8 mouse cellular contexts compared by ENCODE assay signal in the genomic region with DNA sequence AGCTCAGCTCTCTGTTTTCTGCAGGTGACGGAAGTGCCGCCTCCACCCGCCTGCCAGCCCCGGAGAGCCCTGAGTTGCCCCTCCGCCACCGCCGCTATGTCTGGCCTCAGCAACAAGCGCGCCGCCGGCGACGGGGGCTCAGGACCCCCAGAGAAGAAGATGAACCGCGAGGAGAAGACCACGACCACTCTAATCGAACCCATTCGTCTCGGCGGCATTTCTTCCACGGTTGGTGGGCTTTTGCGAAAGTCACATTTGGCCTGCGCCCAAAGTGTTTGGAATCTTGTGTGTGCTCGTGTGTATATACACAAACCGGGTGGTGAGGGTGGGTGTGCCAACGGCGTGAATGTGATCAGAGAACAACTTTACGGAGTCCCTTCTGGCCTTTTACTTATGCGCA. TPM values are rescaled to one million over a fixed set of nuclear protein-coding genes. Genes with fewer than 3 reads are reported as not detected.
DNase-seq lines count a peak whose midpoint lies in the region; ATAC-seq and TF ChIP-seq lines count a peak whose summit lies in the region.

No protein-coding gene starts in this region.

- WGBS in lung, embryonic 14.5 days: 3% methylated on average over 29 of the region's 29 CpGs
- WGBS in embryonic facial prominence, embryonic 12.5 days: 5% methylated on average over 29 of the region's 29 CpGs
- WGBS in intestine, embryonic 16.5 days: 3% methylated on average over 29 of the region's 29 CpGs
- WGBS in neural tube, embryonic 13.5 days: 6% methylated on average over 29 of the region's 29 CpGs

- H3K4me1 ChIP-seq in lung, embryonic 14.5 days (ENCODE audit: insufficient read depth): peaks cover 10% of the 10 kb centered on the region
- H3K4me1 ChIP-seq in embryonic facial prominence, embryonic 12.5 days: peaks cover 15% of the 10 kb centered on the region
- peaks cover 14% of the 10 kb centered on the region for H3K4me1 ChIP-seq in intestine, embryonic 16.5 days (ENCODE audit: control insufficient read depth, insufficient read depth, low read length)
- peaks cover 24% of the 10 kb centered on the region for H3K4me1 ChIP-seq in neural tube, embryonic 13.5 days (replicated peaks)

- no peaks in the 10 kb centered on the region for H3K9me3 ChIP-seq in lung, embryonic 14.5 days (ENCODE audit: low read depth, low read length)
- no peaks in the 10 kb centered on the region for H3K9me3 ChIP-seq in embryonic facial prominence, embryonic 12.5 days
- no peaks in the 10 kb centered on the region for H3K9me3 ChIP-seq in intestine, embryonic 16.5 days (ENCODE audit: control insufficient read depth, low read length)
- no peaks in the 10 kb centered on the region for H3K9me3 ChIP-seq in neural tube, embryonic 13.5 days

- peaks cover 61% of the 10 kb centered on the region for H3K36me3 ChIP-seq in lung, embryonic 14.5 days (ENCODE audit: insufficient read depth)
- peaks cover 53% of the 10 kb centered on the region for H3K36me3 ChIP-seq in embryonic facial prominence, embryonic 12.5 days
- peaks cover 22% of the 10 kb centered on the region for H3K36me3 ChIP-seq in intestine, embryonic 16.5 days (ENCODE audit: control insufficient read depth, insufficient read depth, low read length)
- peaks cover 57% of the 10 kb centered on the region for H3K36me3 ChIP-seq in neural tube, embryonic 13.5 days

- ATAC-seq in lung, embryonic 14.5 days (ENCODE audit: insufficient read depth): no peak
- no peak for ATAC-seq in embryonic facial prominence, embryonic 12.5 days (ENCODE audit: insufficient number of reproducible peaks, insufficient read depth, low FRiP score, low TSS enrichment)
- ATAC-seq in intestine, embryonic 16.5 days: peak; percentile 47; the same call in 1 of the 2 replicates
- ATAC-seq in neural tube, embryonic 13.5 days (ENCODE audit: low read depth): no peak

- no peak for DNase-seq in lung, embryonic 14.5 days
- DNase-seq in lung, postnatal 25 days (ENCODE audit: low spot score): no peak
- no peak for DNase-seq in thymus, postnatal 4 days
- no peak for DNase-seq in adrenal gland, postnatal 36 days
- no peak for DNase-seq in gastrocnemius, postnatal 14 days

- TF ChIP-seq CTCF in lung, embryonic 14.5 days (IDR thresholded peaks at IDR 0.05; ENCODE audit: low read depth): no peak

- peak overlapping the region; percentile 80 for H3K9ac ChIP-seq in lung, embryonic 14.5 days
- peak overlapping the region; percentile 86 for H3K9ac ChIP-seq in embryonic facial prominence, embryonic 12.5 days
- H3K9ac ChIP-seq in intestine, embryonic 16.5 days (ENCODE audit: low read depth, low read length): peak overlapping the region; percentile 91
- H3K9ac ChIP-seq in neural tube, embryonic 13.5 days: peak overlapping the region; percentile 87

- intact Hi-C loops in gastrocnemius, postnatal 14 days (cut with DNase I; ENCODE audit: low total_unique reads): no loop called here

- peak overlapping the region; percentile 96 for H3K4me2 ChIP-seq in lung, embryonic 14.5 days
- H3K4me2 ChIP-seq in embryonic facial prominence, embryonic 12.5 days (replicated peaks): peak overlapping the region; percentile 77
- H3K4me2 ChIP-seq in intestine, embryonic 16.5 days (ENCODE audit: low read depth, low read length): peak overlapping the region; percentile 75
- peak overlapping the region; percentile 80 for H3K4me2 ChIP-seq in neural tube, embryonic 13.5 days

- peak overlapping the region; percentile 56; the same call in 1 of the 2 replicates for H3K27ac ChIP-seq in lung, embryonic 14.5 days (ENCODE audit: low read depth)
- H3K27ac ChIP-seq in embryonic facial prominence, embryonic 12.5 days: 0 out of 2 replicates have a peak overlapping the region, but pooled peaks have one; percentile 52
- H3K27ac ChIP-seq in intestine, embryonic 16.5 days (ENCODE audit: low read length): peak overlapping the region; percentile 17; the same call in 1 of the 2 replicates
- peak overlapping the region; percentile 84 for H3K27ac ChIP-seq in neural tube, embryonic 13.5 days (replicated peaks)

- H3K4me3 ChIP-seq in lung, embryonic 14.5 days (ENCODE audit: low read depth, low read length): peak overlapping the region; percentile 84
- H3K4me3 ChIP-seq in embryonic facial prominence, embryonic 12.5 days: peak overlapping the region; percentile 91
- H3K4me3 ChIP-seq in intestine, embryonic 16.5 days (ENCODE audit: low read length): peak overlapping the region; percentile 92
- peak overlapping the region; percentile 92 for H3K4me3 ChIP-seq in neural tube, embryonic 13.5 days

- no peaks in the 10 kb centered on the region for H3K27me3 ChIP-seq in lung, embryonic 14.5 days (ENCODE audit: insufficient read depth, low read length)
- H3K27me3 ChIP-seq in embryonic facial prominence, embryonic 12.5 days: no peaks in the 10 kb centered on the region
- no peaks in the 10 kb centered on the region for H3K27me3 ChIP-seq in intestine, embryonic 16.5 days (replicated peaks; ENCODE audit: control insufficient read depth, insufficient read depth, low read length)
- H3K27me3 ChIP-seq in neural tube, embryonic 13.5 days: no peaks in the 10 kb centered on the region

RNA-seq across cellular contexts. Expression of a gene that starts 0.3 kb away (rescaled TPM):
- polyA plus RNA-seq in lung, embryonic 14.5 days (2014; fragmentation: Nextera tagmentation; extraction: Ambion mirVana): 46.7 and 47.6 TPM in 2 replicates
- polyA plus RNA-seq in embryonic facial prominence, embryonic 12.5 days (2016; fragmentation: Nextera tagmentation; extraction: Ambion mirVana): 63.0 and 66.2 TPM in 2 replicates
- polyA plus RNA-seq in intestine, embryonic 16.5 days (2015; fragmentation: Nextera tagmentation; extraction: Ambion mirVana): 34.3 and 35.2 TPM in 2 replicates
- 43.5 and 48.3 TPM in 2 replicates for polyA plus RNA-seq in neural tube, embryonic 13.5 days (2015; fragmentation: Nextera tagmentation; extraction: Ambion mirVana)
- 10 to 100 TPM; 55.8 to 60.8 TPM for total RNA-seq in adrenal gland, postnatal 36 days (2021)
- 10 to 100 TPM; 24.4 to 28.7 TPM for total RNA-seq in gastrocnemius, postnatal 14 days (2021)

RNA-seq across cellular contexts. Expression of a gene that starts 0.5 kb away (rescaled TPM):
- polyA plus RNA-seq in lung, embryonic 14.5 days (2014; fragmentation: Nextera tagmentation; extraction: Ambion mirVana): 8.6 and 9.1 TPM in 2 replicates
- 11.0 and 11.3 TPM in 2 replicates for polyA plus RNA-seq in embryonic facial prominence, embryonic 12.5 days (2016; fragmentation: Nextera tagmentation; extraction: Ambion mirVana)
- polyA plus RNA-seq in intestine, embryonic 16.5 days (2015; fragmentation: Nextera tagmentation; extraction: Ambion mirVana): 4.8 and 5.2 TPM in 2 replicates
- 9.2 and 11.2 TPM in 2 replicates for polyA plus RNA-seq in neural tube, embryonic 13.5 days (2015; fragmentation: Nextera tagmentation; extraction: Ambion mirVana)
- total RNA-seq in adrenal gland, postnatal 36 days (2021): 1 to 10 TPM; 7.0 to 7.8 TPM
- total RNA-seq in gastrocnemius, postnatal 14 days (2021): 1 to 10 TPM; 1.8 to 4.5 TPM

RNA-seq across cellular contexts. Expression of a gene that starts 15.8 kb away (rescaled TPM):
- 31.3 and 39.3 TPM in 2 replicates for polyA plus RNA-seq in lung, embryonic 14.5 days (2014; fragmentation: Nextera tagmentation; extraction: Ambion mirVana)
- 39.3 and 42.9 TPM in 2 replicates for polyA plus RNA-seq in embryonic facial prominence, embryonic 12.5 days (2016; fragmentation: Nextera tagmentation; extraction: Ambion mirVana)
- 35.7 and 37.7 TPM in 2 replicates for polyA plus RNA-seq in intestine, embryonic 16.5 days (2015; fragmentation: Nextera tagmentation; extraction: Ambion mirVana)
- polyA plus RNA-seq in neural tube, embryonic 13.5 days (2015; fragmentation: Nextera tagmentation; extraction: Ambion mirVana): 59.1 and 62.8 TPM in 2 replicates
- total RNA-seq in adrenal gland, postnatal 36 days (2021): 10 to 100 TPM; 35.4 to 43.1 TPM
- total RNA-seq in gastrocnemius, postnatal 14 days (2021): 10 to 100 TPM; 10.1 to 10.7 TPM

RNA-seq across cellular contexts. Expression of a gene that starts 26.7 kb away (rescaled TPM):
- polyA plus RNA-seq in lung, embryonic 14.5 days (2014; fragmentation: Nextera tagmentation; extraction: Ambion mirVana): 14.2 and 16.9 TPM in 2 replicates
- 24.6 and 25.1 TPM in 2 replicates for polyA plus RNA-seq in embryonic facial prominence, embryonic 12.5 days (2016; fragmentation: Nextera tagmentation; extraction: Ambion mirVana)
- polyA plus RNA-seq in intestine, embryonic 16.5 days (2015; fragmentation: Nextera tagmentation; extraction: Ambion mirVana): 7.9 and 8.5 TPM in 2 replicates
- 22.8 and 23.1 TPM in 2 replicates for polyA plus RNA-seq in neural tube, embryonic 13.5 days (2015; fragmentation: Nextera tagmentation; extraction: Ambion mirVana)
- 10 to 100 TPM; 19.7 to 20.6 TPM for total RNA-seq in adrenal gland, postnatal 36 days (2021)
- total RNA-seq in gastrocnemius, postnatal 14 days (2021): 1 to 10 TPM; 6.7 to 8.3 TPM

RNA-seq across cellular contexts. Expression of a gene that starts 27.7 kb away (rescaled TPM):
- polyA plus RNA-seq in lung, embryonic 14.5 days (2014; fragmentation: Nextera tagmentation; extraction: Ambion mirVana): 4.0 and 6.3 TPM in 2 replicates
- 4.8 and 5.7 TPM in 2 replicates for polyA plus RNA-seq in embryonic facial prominence, embryonic 12.5 days (2016; fragmentation: Nextera tagmentation; extraction: Ambion mirVana)
- polyA plus RNA-seq in intestine, embryonic 16.5 days (2015; fragmentation: Nextera tagmentation; extraction: Ambion mirVana): 5.1 and 7.7 TPM in 2 replicates
- polyA plus RNA-seq in neural tube, embryonic 13.5 days (2015; fragmentation: Nextera tagmentation; extraction: Ambion mirVana): 4.5 and 4.8 TPM in 2 replicates
- total RNA-seq in adrenal gland, postnatal 36 days (2021): not detected
- not detected for total RNA-seq in gastrocnemius, postnatal 14 days (2021)

Comparison
In these comparisons a context has a peak if more than half of its experiments do, and no peak if none do; other contexts are left out.
1. H3K27ac ChIP-seq: peak in every context shown above with its lines; median percentile 84 in neural tube, embryonic 13.5 days; 56 in lung, embryonic 14.5 days; 52 in embryonic facial prominence, embryonic 12.5 days; 17 in intestine, embryonic 16.5 days.